Mouse (Mus musculus): Measurements from ENCODE around the gene Asb4. TPM values are rescaled to one million over a fixed set of nuclear protein-coding genes. Genes with fewer than 3 reads are reported as not detected.
A peak's percentile ranks its signal among the peaks of the same experiment; 100 is the strongest.

The Asb4 gene
- polyA plus RNA-seq, 1 experiment from 2014 or later: 28.7 TPM

GRCm38 (mm10) chr6:5385161-5385640 lies 2.0 kb downstream of the Asb4 start:
- ATAC-seq (ENCODE audit: low FRiP score): no peak

DNA sequence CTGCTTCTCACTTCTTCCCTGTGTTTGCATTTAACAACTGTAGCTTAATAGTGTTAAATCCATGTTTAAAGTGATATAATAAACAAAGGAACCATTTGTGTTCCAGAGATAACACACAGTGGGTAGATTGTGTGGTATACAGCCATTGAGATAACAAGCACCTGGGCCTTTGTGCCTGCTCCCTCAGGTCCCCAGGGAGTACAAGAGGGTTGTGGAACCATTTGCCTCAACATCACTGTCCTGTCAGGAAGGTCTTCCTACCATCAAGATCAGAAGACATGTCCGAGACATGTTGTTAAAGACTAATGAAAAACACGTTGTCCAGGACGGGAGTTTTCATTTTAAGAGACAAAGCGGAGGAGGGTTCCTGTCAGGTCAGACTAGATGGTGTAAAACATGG lies 3.3 kb downstream of the Asb4 start:
- Histone ChIP-seq H3K4me1 (replicated peaks; ENCODE audit: control insufficient read depth, insufficient read depth, low read length) (peaks cover 6% of the 10 kb centered on the region), H3K4me2 (replicated peaks; ENCODE audit: low read depth, low read length) (no peak overlapping the region), H3K36me3 (ENCODE audit: control insufficient read depth, insufficient read depth, low read length) (no peaks in the 10 kb centered on the region), H3K27ac (ENCODE audit: low read depth, low read length) (no peak overlapping the region), H3K27me3 (ENCODE audit: control insufficient read depth, insufficient read depth, low read length) (no peaks in the 10 kb centered on the region), H3K4me3 (ENCODE audit: low read depth, low read length) (no peak overlapping the region), H3K9me3 (ENCODE audit: control insufficient read depth, low read length) (no peaks in the 10 kb centered on the region), H3K9ac (ENCODE audit: low read depth, low read length) (no peak overlapping the region)
- 73% methylated on average over 4 of the region's 4 CpGs for WGBS
- no peak for ATAC-seq (ENCODE audit: low FRiP score)
- no peak for DNase-seq (ENCODE audit: low spot score)

More at GRCm38 (mm10) chr6:5385161-5385640, 2.0 kb downstream of the Asb4 start:
- 21% methylated on average over 7 of the region's 7 CpGs for WGBS
- H3K36me3 ChIP-seq (ENCODE audit: control insufficient read depth, insufficient read depth, low read length): no peaks in the 10 kb centered on the region
- no peaks in the 10 kb centered on the region for H3K9me3 ChIP-seq (ENCODE audit: control insufficient read depth, low read length)
- no peak for DNase-seq (ENCODE audit: low spot score)
- H3K4me2 ChIP-seq (replicated peaks; ENCODE audit: low read depth, low read length): no peak overlapping the region
- H3K27ac ChIP-seq (ENCODE audit: low read depth, low read length): no peak overlapping the region
- no peak overlapping the region for H3K4me3 ChIP-seq (ENCODE audit: low read depth, low read length)
- peaks cover 8% of the 10 kb centered on the region for H3K4me1 ChIP-seq (replicated peaks; ENCODE audit: control insufficient read depth, insufficient read depth, low read length)
- no peak overlapping the region for H3K9ac ChIP-seq (ENCODE audit: low read depth, low read length)
- no peaks in the 10 kb centered on the region for H3K27me3 ChIP-seq (ENCODE audit: control insufficient read depth, insufficient read depth, low read length)

GRCm38 (mm10) chr6:5387396-5387795 lies 4.2 kb downstream of the Asb4 start:
- Histone ChIP-seq H3K9ac (ENCODE audit: low read depth, low read length) (no peak overlapping the region), H3K4me3 (ENCODE audit: low read depth, low read length) (no peak overlapping the region), H3K9me3 (ENCODE audit: control insufficient read depth, low read length) (no peaks in the 10 kb centered on the region), H3K4me1 (replicated peaks; ENCODE audit: control insufficient read depth, insufficient read depth, low read length) (no peaks in the 10 kb centered on the region; the same call in 1 of the 2 replicates), H3K36me3 (ENCODE audit: control insufficient read depth, insufficient read depth, low read length) (no peaks in the 10 kb centered on the region), H3K27me3 (ENCODE audit: control insufficient read depth, insufficient read depth, low read length) (no peaks in the 10 kb centered on the region), H3K27ac (ENCODE audit: low read depth, low read length) (no peak overlapping the region), H3K4me2 (replicated peaks; ENCODE audit: low read depth, low read length) (no peak overlapping the region)
- WGBS: 17% methylated on average over 2 of the region's 2 CpGs
- ATAC-seq (ENCODE audit: low FRiP score) (no peak), DNase-seq (ENCODE audit: low spot score) (no peak)

- Histone ChIP-seq H3K4me2 (replicated peaks; ENCODE audit: low read depth, low read length) (peak overlapping the region; percentile 33), H3K9me3 (ENCODE audit: control insufficient read depth, low read length) (no peaks in the 10 kb centered on the region), H3K27me3 (ENCODE audit: control insufficient read depth, insufficient read depth, low read length) (no peaks in the 10 kb centered on the region), H3K36me3 (ENCODE audit: control insufficient read depth, insufficient read depth, low read length) (no peaks in the 10 kb centered on the region), H3K4me1 (replicated peaks; ENCODE audit: control insufficient read depth, insufficient read depth, low read length) (no peaks in the 10 kb centered on the region), H3K9ac (ENCODE audit: low read depth, low read length) (0 out of 2 replicates have a peak overlapping the region, but pooled peaks have one; percentile 25), H3K27ac (ENCODE audit: low read depth, low read length) (no peak overlapping the region), H3K4me3 (ENCODE audit: low read depth, low read length) (peak overlapping the region; percentile 21; the same call in 1 of the 2 replicates)
- 20% methylated on average over 11 of the region's 11 CpGs for WGBS
- peak; percentile 51; the same call in 1 of the 2 replicates for ATAC-seq (ENCODE audit: low FRiP score)
- DNase-seq (ENCODE audit: low spot score): peak; percentile 37
Observed at GRCm38 (mm10) chr6:5390298-5390697, 7.1 kb downstream of the Asb4 start.

- H3K4me1 ChIP-seq (replicated peaks; ENCODE audit: control insufficient read depth, insufficient read depth, low read length): no peaks in the 10 kb centered on the region
- no peak for ATAC-seq (ENCODE audit: low FRiP score)
- no peaks in the 10 kb centered on the region for H3K9me3 ChIP-seq (ENCODE audit: control insufficient read depth, low read length)
- WGBS: 6% methylated on average over 10 of the region's 10 CpGs
- H3K27ac ChIP-seq (ENCODE audit: low read depth, low read length): no peak overlapping the region
- peak overlapping the region; percentile 0; the same call in 1 of the 2 replicates for H3K4me2 ChIP-seq (replicated peaks; ENCODE audit: low read depth, low read length)
- H3K27me3 ChIP-seq (ENCODE audit: control insufficient read depth, insufficient read depth, low read length): no peaks in the 10 kb centered on the region
- H3K36me3 ChIP-seq (ENCODE audit: control insufficient read depth, insufficient read depth, low read length): no peaks in the 10 kb centered on the region
- no peak for DNase-seq (ENCODE audit: low spot score)
- peak overlapping the region; percentile 8; the same call in 1 of the 2 replicates for H3K4me3 ChIP-seq (ENCODE audit: low read depth, low read length)
- no peak overlapping the region for H3K9ac ChIP-seq (ENCODE audit: low read depth, low read length)
Observed at GRCm38 (mm10) chr6:5390952-5391351, 7.8 kb downstream of the Asb4 start.

DNA sequence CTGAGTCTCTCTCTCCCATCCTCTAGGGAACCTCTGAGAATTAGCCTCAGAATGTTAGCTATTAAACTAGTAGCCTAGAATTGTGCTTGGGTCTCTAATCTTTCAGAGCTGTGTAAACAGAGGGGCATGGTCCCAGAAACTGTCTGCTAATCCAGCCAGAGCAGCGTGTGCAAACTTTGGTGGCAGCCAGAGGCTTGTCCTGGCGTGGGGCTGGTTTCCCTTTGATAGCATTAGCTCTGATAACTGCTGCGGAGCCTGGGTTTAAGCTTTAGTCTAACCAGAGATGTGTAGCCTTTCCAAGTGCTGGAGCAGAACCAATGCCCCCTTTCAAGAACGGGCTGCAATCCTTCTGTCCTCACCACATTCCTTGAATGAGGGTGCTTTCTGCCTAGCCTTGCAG lies 11.8 kb downstream of the Asb4 start:
- Histone ChIP-seq H3K36me3 (ENCODE audit: control insufficient read depth, insufficient read depth, low read length) (no peaks in the 10 kb centered on the region), H3K4me3 (ENCODE audit: low read depth, low read length) (no peak overlapping the region), H3K9ac (ENCODE audit: low read depth, low read length) (no peak overlapping the region), H3K4me1 (replicated peaks; ENCODE audit: control insufficient read depth, insufficient read depth, low read length) (no peaks in the 10 kb centered on the region), H3K27ac (ENCODE audit: low read depth, low read length) (no peak overlapping the region), H3K27me3 (ENCODE audit: control insufficient read depth, insufficient read depth, low read length) (no peaks in the 10 kb centered on the region), H3K4me2 (replicated peaks; ENCODE audit: low read depth, low read length) (no peak overlapping the region), H3K9me3 (ENCODE audit: control insufficient read depth, low read length) (no peaks in the 10 kb centered on the region)
- ATAC-seq (ENCODE audit: low FRiP score) (no peak), DNase-seq (ENCODE audit: low spot score) (no peak)
- WGBS: 37% methylated on average over 4 of the region's 4 CpGs

DNA sequence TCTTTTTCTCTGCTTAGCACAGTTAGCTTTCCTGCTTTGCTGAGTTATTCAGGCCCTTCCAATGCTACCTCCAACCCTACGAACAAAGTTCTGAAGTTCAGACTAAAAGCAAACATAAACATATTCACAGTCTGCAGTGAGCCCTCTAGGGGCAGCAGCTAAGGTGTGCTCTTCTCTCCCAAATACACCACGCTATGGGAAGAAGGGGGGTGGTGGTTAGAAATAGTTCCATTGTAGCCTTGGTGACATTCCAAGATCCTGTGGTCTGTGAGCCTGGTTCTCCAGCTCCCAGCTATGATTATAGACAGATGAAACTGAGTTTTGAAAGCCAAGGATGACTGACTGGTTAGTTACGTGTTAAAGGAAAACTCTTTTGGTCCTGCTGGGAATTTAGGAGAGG lies 13.6 kb downstream of the Asb4 start:
- no peak overlapping the region for H3K9ac ChIP-seq (ENCODE audit: low read depth, low read length)
- H3K4me2 ChIP-seq (replicated peaks; ENCODE audit: low read depth, low read length): no peak overlapping the region
- DNase-seq (ENCODE audit: low spot score) (no peak), ATAC-seq (ENCODE audit: low FRiP score) (no peak)
- H3K27ac ChIP-seq (ENCODE audit: low read depth, low read length): no peak overlapping the region
- 59% methylated on average over 3 of the region's 3 CpGs for WGBS
- H3K9me3 ChIP-seq (ENCODE audit: control insufficient read depth, low read length): no peaks in the 10 kb centered on the region
- H3K4me1 ChIP-seq (replicated peaks; ENCODE audit: control insufficient read depth, insufficient read depth, low read length): no peaks in the 10 kb centered on the region
- no peak overlapping the region for H3K4me3 ChIP-seq (ENCODE audit: low read depth, low read length)
- H3K36me3 ChIP-seq (ENCODE audit: control insufficient read depth, insufficient read depth, low read length): no peaks in the 10 kb centered on the region
- no peaks in the 10 kb centered on the region for H3K27me3 ChIP-seq (ENCODE audit: control insufficient read depth, insufficient read depth, low read length)

DNA sequence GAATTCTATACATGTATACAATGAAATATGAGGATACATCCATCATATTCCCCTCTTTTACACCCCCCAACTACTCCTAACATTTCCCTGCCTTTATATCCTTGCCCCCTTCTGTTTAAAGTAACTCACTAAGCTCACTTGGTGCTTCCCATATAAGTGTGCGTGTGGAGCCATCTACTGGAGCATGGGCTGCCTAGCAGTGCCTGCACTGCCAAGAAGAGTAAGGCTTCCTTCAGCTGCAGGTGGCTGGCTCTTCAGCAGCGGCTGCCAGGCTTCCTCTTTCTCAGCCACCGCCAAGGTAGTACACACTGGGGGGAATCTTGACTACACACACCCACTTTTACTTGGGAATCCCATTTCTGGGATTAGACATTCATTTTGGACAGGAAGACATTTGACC lies 18.2 kb downstream of the Asb4 start:
- WGBS: 2% methylated on average over 3 of the region's 3 CpGs
- ATAC-seq (ENCODE audit: low FRiP score) (peak; percentile 69), DNase-seq (ENCODE audit: low spot score) (peak; percentile 79)
- H3K9me3 ChIP-seq (ENCODE audit: control insufficient read depth, low read length): no peaks in the 10 kb centered on the region
- H3K27me3 ChIP-seq (ENCODE audit: control insufficient read depth, insufficient read depth, low read length): no peaks in the 10 kb centered on the region
- H3K27ac ChIP-seq (ENCODE audit: low read depth, low read length): no peak overlapping the region
- H3K36me3 ChIP-seq (ENCODE audit: control insufficient read depth, insufficient read depth, low read length): no peaks in the 10 kb centered on the region
- no peak overlapping the region for H3K4me2 ChIP-seq (replicated peaks; ENCODE audit: low read depth, low read length)
- no peak overlapping the region for H3K4me3 ChIP-seq (ENCODE audit: low read depth, low read length)
- peaks cover 3% of the 10 kb centered on the region; the same call in 1 of the 2 replicates for H3K4me1 ChIP-seq (replicated peaks; ENCODE audit: control insufficient read depth, insufficient read depth, low read length)
- no peak overlapping the region for H3K9ac ChIP-seq (ENCODE audit: low read depth, low read length)

DNA sequence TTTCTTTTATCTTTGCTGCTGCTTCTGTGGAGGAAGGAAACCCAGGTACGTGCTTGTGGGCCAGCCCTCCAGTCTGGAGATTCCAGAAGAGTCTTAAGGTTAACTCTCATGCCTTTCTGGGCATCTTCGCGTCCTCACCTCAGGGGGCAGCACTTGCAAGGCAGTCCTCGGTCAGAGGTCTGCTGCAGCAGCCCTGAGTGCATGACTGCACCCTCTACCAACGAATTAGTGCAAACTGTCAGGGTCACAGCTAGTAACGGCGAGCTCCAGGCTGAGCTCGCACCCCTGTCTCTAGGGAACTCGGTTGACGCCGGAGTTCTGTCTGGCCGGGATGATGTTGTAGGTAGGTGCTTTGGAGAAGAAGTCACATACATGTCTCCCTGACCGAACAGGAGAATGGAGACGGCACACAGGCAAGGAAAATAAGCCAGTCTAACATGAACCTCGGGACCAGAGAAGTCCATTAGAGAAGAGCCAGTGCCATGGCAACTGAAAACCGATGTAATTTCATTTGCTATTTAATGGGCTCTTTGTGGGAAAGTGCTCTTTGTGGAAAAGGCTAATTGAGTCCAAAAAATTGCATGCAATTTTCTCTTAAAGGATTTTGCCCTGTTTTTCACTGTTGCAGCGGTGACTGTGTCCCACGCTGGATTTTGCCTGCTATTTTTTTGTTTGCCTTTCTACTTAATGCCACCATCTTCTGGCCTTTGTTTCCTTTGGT lies 20.1 kb downstream of the Asb4 start:
- Histone ChIP-seq H3K9ac (ENCODE audit: low read depth, low read length) (no peak overlapping the region), H3K27ac (ENCODE audit: low read depth, low read length) (peak overlapping the region; percentile 19; the same call in 1 of the 2 replicates), H3K36me3 (ENCODE audit: control insufficient read depth, insufficient read depth, low read length) (no peaks in the 10 kb centered on the region), H3K4me3 (ENCODE audit: low read depth, low read length) (no peak overlapping the region), H3K9me3 (ENCODE audit: control insufficient read depth, low read length) (no peaks in the 10 kb centered on the region), H3K27me3 (ENCODE audit: control insufficient read depth, insufficient read depth, low read length) (no peaks in the 10 kb centered on the region), H3K4me2 (replicated peaks; ENCODE audit: low read depth, low read length) (peak overlapping the region; percentile 31), H3K4me1 (replicated peaks; ENCODE audit: control insufficient read depth, insufficient read depth, low read length) (peaks cover 6% of the 10 kb centered on the region)
- ATAC-seq (ENCODE audit: low FRiP score) (peak; percentile 62), DNase-seq (ENCODE audit: low spot score) (peak; percentile 61)
- WGBS: 18% methylated on average over 18 of the region's 18 CpGs
